16 mouse cellular contexts compared by ENCODE assay signal in the genomic region with DNA sequence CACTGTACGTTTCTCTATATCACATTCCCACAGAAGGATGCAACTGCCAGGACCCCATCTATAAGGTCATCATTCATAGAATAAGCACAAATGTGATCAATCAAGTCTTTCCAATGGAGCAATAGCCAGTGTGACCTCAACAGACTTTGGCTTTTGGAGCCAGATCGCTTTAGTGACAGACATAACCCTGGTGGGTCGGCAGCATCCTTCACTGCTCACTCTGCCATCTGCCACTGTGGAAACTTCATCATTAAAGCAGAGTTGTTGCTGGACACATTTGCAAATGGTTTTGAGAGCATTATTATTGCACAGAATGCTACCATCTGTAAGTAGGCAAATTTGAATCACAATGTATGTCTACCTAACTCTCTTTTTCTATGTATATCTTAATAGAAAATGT.
"Had no signal": no experiment of that assay in that cellular context is flagged by ENCODE, and none has a peak within 500 bp of the region (broad histone marks: within the 10 kb centered on the region; RNA-seq: fewer than 3 reads in every experiment).

No protein-coding gene starts in this region.

- H3K4me3 ChIP-seq: layer of hippocampus, adult 2 months; limb, embryonic 10.5 days; liver, embryonic 15.5 days; midbrain, embryonic 12.5 days; myocyte; neural tube, embryonic 13.5 days; stomach, embryonic 15.5 days had no signal

- H3K9ac ChIP-seq: liver, embryonic 15.5 days; midbrain, embryonic 12.5 days; neural tube, embryonic 13.5 days; stomach, embryonic 15.5 days had no signal

- H3K27ac ChIP-seq: layer of hippocampus, adult 2 months; limb, embryonic 10.5 days; liver, embryonic 15.5 days; midbrain, embryonic 12.5 days; neural tube, embryonic 13.5 days; stomach, embryonic 15.5 days had no signal

- ATAC-seq: lung, postnatal 0 days had no signal

- H3K4me1 ChIP-seq: limb, embryonic 10.5 days; liver, embryonic 15.5 days; midbrain, embryonic 12.5 days; neural tube, embryonic 13.5 days; stomach, embryonic 15.5 days had no signal

- H3K4me2 ChIP-seq: liver, embryonic 11.5 days; liver, embryonic 15.5 days; midbrain, embryonic 12.5 days; neural tube, embryonic 13.5 days; stomach, embryonic 15.5 days had no signal

- H3K36me3 ChIP-seq: limb, embryonic 10.5 days; liver, embryonic 15.5 days; midbrain, embryonic 12.5 days; neural tube, embryonic 13.5 days; stomach, embryonic 15.5 days had no signal

- H3K27me3 ChIP-seq: liver, embryonic 15.5 days; midbrain, embryonic 12.5 days; neural tube, embryonic 13.5 days; stomach, embryonic 15.5 days had no signal

- H3K9me3 ChIP-seq: limb, embryonic 10.5 days; liver, embryonic 15.5 days; midbrain, embryonic 12.5 days; neural tube, embryonic 13.5 days; stomach, embryonic 15.5 days had no signal

- DNase-seq: kidney, postnatal 10 days; kidney, postnatal 4 days; lung, adult 2 months; lung, postnatal 36 days; right cerebral cortex, postnatal 14 days; thymus, adult 2 months; thymus, postnatal 25 days had no signal
